Mouse (Mus musculus) limb, embryonic 11.5 days (tissue): ENCODE data around the gene Samd14. TPM values are rescaled to one million over a fixed set of nuclear protein-coding genes. Genes with fewer than 3 reads are reported as not detected.
A peak's percentile ranks its signal among the peaks of the same experiment; 100 is the strongest.

ENCODE experiments used
- ATAC-seq: fragments of 200-750 bp; cut with Nextera tagmentation; 2 replicates; pipeline ENCODE4 v1.8.0; 2017; ENCODE audit warnings: low read depth; ENCODE audit not compliant: insufficient number of reproducible peaks, low FRiP score, low TSS enrichment
- DNase-seq: peaks from one replicate; pipeline ENCODE4 v3.0.0-alpha.2; 2015; ENCODE audit warnings: low spot score
- H3K27ac ChIP-seq: fragments of 300-500 bp; sonication (generic); replicated peaks from 2 replicates; pipeline ENCODE4 v1.5.1; 2014; ENCODE audit warnings: low read depth, mild to moderate bottlenecking, low read length
- H3K27me3 ChIP-seq: fragments of 300-500 bp; sonication (generic); 2 replicates; pipeline ENCODE4 v1.6.1; 2014; ENCODE audit warnings: mild to moderate bottlenecking, low read length, mixed read lengths; ENCODE audit not compliant: control insufficient read depth, insufficient read depth
- H3K36me3 ChIP-seq: fragments of 300-500 bp; sonication (generic); 2 replicates; pipeline ENCODE4 v1.6.1; 2014; ENCODE audit warnings: mild to moderate bottlenecking, low read length, moderate library complexity, mixed read lengths; ENCODE audit not compliant: control insufficient read depth, insufficient read depth
- H3K4me1 ChIP-seq: fragments of 300-500 bp; sonication (generic); 2 replicates; pipeline ENCODE4 v1.6.1; 2014; ENCODE audit warnings: low read length, mixed read lengths; ENCODE audit not compliant: control insufficient read depth, insufficient read depth
- H3K4me2 ChIP-seq: fragments of 300-500 bp; sonication (generic); 2 replicates; pipeline ENCODE4 v1.6.1; 2014; ENCODE audit warnings: low read depth, mild to moderate bottlenecking, moderate library complexity; ENCODE audit not compliant: severe bottlenecking
- H3K4me3 ChIP-seq: fragments of 300-500 bp; sonication (generic); 2 replicates; pipeline ENCODE4 v1.5.1; 2014; ENCODE audit warnings: low read depth, low read length
- H3K9ac ChIP-seq: fragments of 300-500 bp; sonication (generic); 2 replicates; pipeline ENCODE4 v1.6.1; 2014; ENCODE audit warnings: mild to moderate bottlenecking, low read length
- H3K9me3 ChIP-seq: fragments of 300-500 bp; sonication (generic); 2 replicates; pipeline ENCODE4 v1.6.1; 2016; ENCODE audit warnings: low read length; ENCODE audit not compliant: control insufficient read depth
- WGBS: fragments of 180-500 bp; shearing (Covaris S2); extraction: QIAGEN DNeasy Blood & Tissue Kit; methylation state at CpG from one replicate; pipeline ENCODE4 v1.1.7; 2014; 5-methylcytosine and 5-hydroxymethylcytosine counted together
- polyA plus RNA-seq: library from polyadenylated mRNA; unstranded; fragments of >200 nt; fragmentation: Nextera tagmentation; extraction: Ambion mirVana; gene quantifications from 2 replicates; pipeline ENCODE4 v1.2.1, GENCODE M21; 2014

Samd14 gene
- polyA plus RNA-seq, 1 experiment from 2014 or later = 35.6 TPM

GRCm38 (mm10) chr11:94973313-94973712, 36.4 kb upstream of the Samd14 start:
- Histone ChIP-seq H3K36me3 (no peaks in the 10 kb centered on the region), H3K27ac (no peak overlapping the region), H3K9me3 (no peaks in the 10 kb centered on the region), H3K4me2 (no peak overlapping the region), H3K27me3 (no peaks in the 10 kb centered on the region), H3K4me1 (no peaks in the 10 kb centered on the region), H3K9ac (no peak overlapping the region), H3K4me3 (no peak overlapping the region)
- no peak for DNase-seq
- WGBS = 53% methylated on average over 4 of the region's 4 CpGs
- ATAC-seq = no peak

- H3K4me2 ChIP-seq = no peak overlapping the region
- no peak overlapping the region for H3K9ac ChIP-seq
- no peak for DNase-seq
- H3K36me3 ChIP-seq = no peaks in the 10 kb centered on the region
- no peak overlapping the region for H3K27ac ChIP-seq
- 92% methylated on average over 2 of the region's 2 CpGs for WGBS
- H3K4me1 ChIP-seq = no peaks in the 10 kb centered on the region
- no peak overlapping the region for H3K4me3 ChIP-seq
- no peaks in the 10 kb centered on the region for H3K27me3 ChIP-seq
- ATAC-seq = no peak
- H3K9me3 ChIP-seq = no peaks in the 10 kb centered on the region
Measured at GRCm38 (mm10) chr11:94974951-94975350, 34.7 kb upstream of the Samd14 start.

- H3K4me1 ChIP-seq = no peaks in the 10 kb centered on the region
- no peaks in the 10 kb centered on the region for H3K27me3 ChIP-seq
- no peak within 1 kb of the TSS for H3K9ac ChIP-seq
- no peaks in the 10 kb centered on the region for H3K9me3 ChIP-seq
- H3K4me3 ChIP-seq = no peak within 1 kb of the TSS
- no peak within 1 kb of the TSS for H3K27ac ChIP-seq
- DNase-seq (no peak), ATAC-seq (no peak)
- H3K36me3 ChIP-seq = no peaks in the 10 kb centered on the region
- 70% methylated on average over 5 of the region's 5 CpGs for WGBS
- H3K4me2 ChIP-seq = no peak within 1 kb of the TSS
Measured at GRCm38 (mm10) chr11:94976199-94976598, 33.5 kb upstream of the Samd14 start, which contains the start of gene Sgca. TSS of gene Sgca (minus strand) at chr11:94976327.

- 52% methylated on average over 9 of the region's 9 CpGs for WGBS
Measured at GRCm38 (mm10) chr11:94978178-94978915, 31.3 kb upstream of the Samd14 start.

GRCm38 (mm10) chr11:94978947-94979346, 30.7 kb upstream of the Samd14 start:
- DNase-seq = peak; percentile 98
- no peak overlapping the region for H3K27ac ChIP-seq

More at GRCm38 (mm10) chr11:94978178-94978915, 31.3 kb upstream of the Samd14 start:
- H3K27ac ChIP-seq = no peak overlapping the region
- H3K4me3 ChIP-seq = no peak overlapping the region
- ATAC-seq = peak; percentile 9; the same call in 1 of the 2 replicates
- no peaks in the 10 kb centered on the region for H3K9me3 ChIP-seq
- H3K27me3 ChIP-seq = no peaks in the 10 kb centered on the region
- peak overlapping the region; percentile 37; the same call in 1 of the 2 replicates for H3K4me2 ChIP-seq
- no peak for DNase-seq
- H3K4me1 ChIP-seq = no peaks in the 10 kb centered on the region
- no peaks in the 10 kb centered on the region for H3K36me3 ChIP-seq
- H3K9ac ChIP-seq = peak overlapping the region; percentile 52; the same call in 1 of the 2 replicates

GRCm38 (mm10) chr11:94979462-94980179, 30.1 kb upstream of the Samd14 start:
- Histone ChIP-seq H3K9ac (no peak overlapping the region), H3K4me2 (no peak overlapping the region; the same call in 1 of the 2 replicates), H3K9me3 (no peaks in the 10 kb centered on the region), H3K27me3 (no peaks in the 10 kb centered on the region), H3K4me1 (no peaks in the 10 kb centered on the region), H3K4me3 (no peak overlapping the region), H3K36me3 (no peaks in the 10 kb centered on the region), H3K27ac (0 out of 2 replicates have a peak overlapping the region, but pooled peaks have one; percentile 4)
- ATAC-seq (peak; percentile 63; the same call in 1 of the 2 replicates), DNase-seq (no peak)
- 81% methylated on average over 11 of the region's 11 CpGs for WGBS

More at GRCm38 (mm10) chr11:94978947-94979346, 30.7 kb upstream of the Samd14 start:
- Histone ChIP-seq H3K36me3 (no peaks in the 10 kb centered on the region), H3K27me3 (no peaks in the 10 kb centered on the region), H3K9ac (peak overlapping the region; percentile 52; the same call in 1 of the 2 replicates), H3K4me1 (no peaks in the 10 kb centered on the region), H3K4me3 (no peak overlapping the region), H3K4me2 (peak overlapping the region; percentile 37; the same call in 1 of the 2 replicates), H3K9me3 (no peaks in the 10 kb centered on the region)
- WGBS = under 1% methylated on average over 20 of the region's 20 CpGs
- peak; percentile 90 for ATAC-seq

- DNase-seq (peak; percentile 38), ATAC-seq (no peak)
- no peaks in the 10 kb centered on the region for H3K36me3 ChIP-seq
- H3K9ac ChIP-seq = no peak overlapping the region
- H3K4me2 ChIP-seq = no peak overlapping the region
- peaks cover 14% of the 10 kb centered on the region for H3K4me1 ChIP-seq
- H3K9me3 ChIP-seq = no peaks in the 10 kb centered on the region
- H3K27ac ChIP-seq = no peak overlapping the region
- no peaks in the 10 kb centered on the region for H3K27me3 ChIP-seq
- no peak overlapping the region for H3K4me3 ChIP-seq
- 49% methylated on average over 1 of the region's 1 CpGs for WGBS
Measured at GRCm38 (mm10) chr11:94985140-94985539, 24.5 kb upstream of the Samd14 start.

- Histone ChIP-seq H3K27me3 (no peaks in the 10 kb centered on the region), H3K9me3 (no peaks in the 10 kb centered on the region), H3K27ac (no peak overlapping the region), H3K36me3 (no peaks in the 10 kb centered on the region), H3K4me1 (peaks cover 20% of the 10 kb centered on the region), H3K4me2 (no peak overlapping the region), H3K4me3 (no peak overlapping the region), H3K9ac (no peak overlapping the region)
- ATAC-seq = no peak
- DNase-seq = no peak
- WGBS = 79% methylated on average over 5 of the region's 5 CpGs
Measured at GRCm38 (mm10) chr11:94985822-94986221, 23.9 kb upstream of the Samd14 start.
